Mouse (Mus musculus) intestine, embryonic 16.5 days (tissue): ENCODE results near the gene Ppp2r1b. TPM values are rescaled to one million over a fixed set of nuclear protein-coding genes. Genes with fewer than 3 reads are reported as not detected.

Source experiments
- ATAC-seq: fragments of 200-750 bp; cut with Nextera tagmentation; 2 replicates; pipeline ENCODE4 v1.8.0; 2017; ENCODE audit warnings: moderate TSS enrichment, moderate library complexity
- H3K27ac ChIP-seq: fragments of 300-500 bp; sonication (generic); 2 replicates; pipeline ENCODE4 v1.5.1; 2014; ENCODE audit warnings: mild to moderate bottlenecking, low read length
- H3K27me3 ChIP-seq: fragments of 300-500 bp; sonication (generic); replicated peaks from 2 replicates; pipeline ENCODE4 v1.6.1; 2014; ENCODE audit warnings: low read length, control low read depth, mixed read lengths; ENCODE audit not compliant: control insufficient read depth, insufficient read depth
- H3K36me3 ChIP-seq: fragments of 300-500 bp; sonication (generic); 2 replicates; pipeline ENCODE4 v1.6.1; 2014; ENCODE audit warnings: low read length, control low read depth; ENCODE audit not compliant: control insufficient read depth, insufficient read depth
- H3K4me1 ChIP-seq: fragments of 300-500 bp; sonication (generic); 2 replicates; pipeline ENCODE4 v1.6.1; 2014; ENCODE audit warnings: low read length, control low read depth, mixed read lengths; ENCODE audit not compliant: control insufficient read depth, insufficient read depth
- H3K4me2 ChIP-seq: fragments of 300-500 bp; sonication (generic); 2 replicates; pipeline ENCODE4 v1.6.1; 2014; ENCODE audit warnings: low read depth, low read length, control low read depth
- H3K4me3 ChIP-seq: fragments of 300-500 bp; sonication (generic); 2 replicates; pipeline ENCODE4 v1.5.1; 2014; ENCODE audit warnings: mild to moderate bottlenecking, low read length
- H3K9ac ChIP-seq: fragments of 300-500 bp; sonication (generic); 2 replicates; pipeline ENCODE4 v1.6.1; 2014; ENCODE audit warnings: low read depth, low read length
- H3K9me3 ChIP-seq: fragments of 300-500 bp; sonication (generic); 2 replicates; pipeline ENCODE4 v1.6.1; 2016; ENCODE audit warnings: low read length, control low read depth; ENCODE audit not compliant: control insufficient read depth
- WGBS: fragments of 180-500 bp; shearing (Covaris S2); extraction: QIAGEN DNeasy Blood & Tissue Kit; methylation state at CpG from one replicate; pipeline ENCODE4 v1.1.7; 2014; 5-methylcytosine and 5-hydroxymethylcytosine counted together
- polyA plus RNA-seq: library from polyadenylated mRNA; unstranded; fragments of >200 nt; fragmentation: Nextera tagmentation; extraction: Ambion mirVana; gene quantifications from 2 replicates; pipeline ENCODE4 v1.2.1, GENCODE M21; 2015

The Ppp2r1b gene
- polyA plus RNA-seq, 1 experiment from 2014 or later: 63.9 TPM

DNA sequence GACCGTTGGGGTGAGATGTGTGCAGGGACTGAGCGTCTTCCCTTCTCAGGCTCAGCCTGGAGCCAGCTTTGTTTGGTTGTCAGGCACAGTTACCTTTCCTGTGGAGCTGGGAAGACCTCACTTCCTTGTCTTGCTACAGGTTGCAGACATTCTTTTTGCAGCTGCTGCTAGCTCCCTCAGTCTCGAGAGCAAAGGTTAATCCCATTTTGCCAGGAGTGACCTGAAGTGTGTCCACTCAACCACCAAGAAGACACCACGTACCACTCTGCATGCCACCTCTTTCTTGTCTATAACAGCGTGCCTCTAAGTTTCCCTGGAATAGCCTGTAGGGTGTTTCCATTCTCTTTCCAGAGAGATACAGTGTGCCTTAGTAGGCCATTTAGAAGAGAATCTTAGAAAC lies 3.7 kb downstream of the Ppp2r1b start:
- Histone ChIP-seq H3K27me3 (no peaks in the 10 kb centered on the region), H3K9me3 (no peaks in the 10 kb centered on the region), H3K27ac (peak overlapping the region; percentile 76), H3K9ac (no peak overlapping the region), H3K4me1 (peaks cover 13% of the 10 kb centered on the region), H3K4me2 (peak overlapping the region; percentile 46), H3K4me3 (peak overlapping the region; percentile 28; the same call in 1 of the 2 replicates), H3K36me3 (no peaks in the 10 kb centered on the region)
- peak; percentile 20 for ATAC-seq
- 58% methylated on average over 5 of the region's 5 CpGs for WGBS

DNA sequence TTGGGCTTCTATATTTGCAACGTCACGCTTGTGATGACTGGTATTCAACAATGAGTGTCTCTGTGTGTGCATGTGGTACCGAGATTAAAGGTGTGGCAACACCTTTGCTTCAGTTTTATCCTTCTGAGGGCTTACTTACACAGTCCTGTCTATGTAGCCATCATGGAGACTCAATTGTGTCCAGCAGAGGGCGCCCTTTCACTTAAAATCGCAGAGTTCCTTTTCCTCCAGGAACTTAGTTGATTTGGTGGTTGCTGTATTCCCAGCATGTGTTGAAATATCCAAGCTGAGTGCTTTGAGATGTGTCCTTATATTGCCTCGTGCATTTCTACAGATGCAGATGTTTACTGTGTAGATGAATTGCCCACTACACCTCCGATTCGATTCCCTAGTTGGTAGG lies 4.1 kb downstream of the Ppp2r1b start:
- no peaks in the 10 kb centered on the region for H3K27me3 ChIP-seq
- H3K4me3 ChIP-seq: no peak overlapping the region
- peak overlapping the region; percentile 80 for H3K27ac ChIP-seq
- no peaks in the 10 kb centered on the region for H3K36me3 ChIP-seq
- peak overlapping the region; percentile 46 for H3K4me2 ChIP-seq
- H3K9me3 ChIP-seq: no peaks in the 10 kb centered on the region
- 16% methylated on average over 8 of the region's 8 CpGs for WGBS
- peak; percentile 69 for ATAC-seq
- H3K4me1 ChIP-seq: peaks cover 13% of the 10 kb centered on the region
- no peak overlapping the region for H3K9ac ChIP-seq

GRCm38 (mm10) chr9:50849755-50850154 lies 4.7 kb downstream of the Ppp2r1b start:
- peak overlapping the region; percentile 80 for H3K27ac ChIP-seq

GRCm38 (mm10) chr9:50850271-50850670 lies 5.2 kb downstream of the Ppp2r1b start:
- Histone ChIP-seq H3K4me2 (peak overlapping the region; percentile 39), H3K36me3 (no peaks in the 10 kb centered on the region), H3K4me3 (peak overlapping the region; percentile 4; the same call in 1 of the 2 replicates), H3K27ac (peak overlapping the region; percentile 80), H3K27me3 (no peaks in the 10 kb centered on the region), H3K9ac (peak overlapping the region; percentile 32; the same call in 1 of the 2 replicates), H3K9me3 (no peaks in the 10 kb centered on the region), H3K4me1 (peaks cover 17% of the 10 kb centered on the region)
- 17% methylated on average over 11 of the region's 11 CpGs for WGBS
- no peak for ATAC-seq

More at GRCm38 (mm10) chr9:50849755-50850154, 4.7 kb downstream of the Ppp2r1b start:
- Histone ChIP-seq H3K9ac (peak overlapping the region; percentile 32; the same call in 1 of the 2 replicates), H3K4me1 (peaks cover 17% of the 10 kb centered on the region), H3K27me3 (no peaks in the 10 kb centered on the region), H3K4me2 (peak overlapping the region; percentile 39), H3K9me3 (no peaks in the 10 kb centered on the region), H3K36me3 (no peaks in the 10 kb centered on the region), H3K4me3 (no peak overlapping the region)
- WGBS: 53% methylated on average over 9 of the region's 9 CpGs
- peak; percentile 48 for ATAC-seq

DNA sequence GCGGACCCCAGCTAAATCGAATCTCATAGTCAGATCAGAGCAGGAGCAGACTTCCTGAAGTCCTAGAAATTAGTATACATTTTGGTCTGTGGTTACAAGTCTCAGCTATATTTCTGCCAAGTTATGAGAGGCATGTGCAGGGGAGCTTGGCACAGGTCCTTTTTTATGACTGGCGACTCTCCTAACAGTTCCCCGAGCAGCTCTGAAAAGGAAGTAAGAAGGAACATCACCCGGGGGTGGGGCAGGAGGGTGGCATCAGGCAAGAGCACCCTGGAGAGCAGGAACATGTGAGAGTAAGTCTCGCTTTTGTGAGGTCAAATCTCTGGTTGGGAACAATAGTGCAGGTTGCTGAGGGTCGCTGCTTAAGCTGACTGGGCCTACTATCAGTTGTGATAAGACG lies 5.6 kb downstream of the Ppp2r1b start:
- Histone ChIP-seq H3K4me3 (no peak overlapping the region), H3K9ac (peak overlapping the region; percentile 32; the same call in 1 of the 2 replicates)

GRCm38 (mm10) chr9:50852634-50853349 lies 7.7 kb downstream of the Ppp2r1b start:
- H3K9me3 ChIP-seq: no peaks in the 10 kb centered on the region
- no peaks in the 10 kb centered on the region for H3K36me3 ChIP-seq
- no peak overlapping the region for H3K4me2 ChIP-seq
- WGBS: 71% methylated on average over 17 of the region's 17 CpGs
- H3K27me3 ChIP-seq: no peaks in the 10 kb centered on the region
- no peak overlapping the region for H3K4me3 ChIP-seq
- H3K27ac ChIP-seq: no peak overlapping the region
- no peak for ATAC-seq
- peaks cover 23% of the 10 kb centered on the region for H3K4me1 ChIP-seq
- 0 out of 2 replicates have a peak overlapping the region, but pooled peaks have one; percentile 11 for H3K9ac ChIP-seq

More for the DNA sequence above, 5.6 kb downstream of the Ppp2r1b start:
- no peaks in the 10 kb centered on the region for H3K9me3 ChIP-seq
- no peaks in the 10 kb centered on the region for H3K27me3 ChIP-seq
- H3K4me1 ChIP-seq: peaks cover 17% of the 10 kb centered on the region
- peak overlapping the region; percentile 39 for H3K4me2 ChIP-seq
- no peak for ATAC-seq
- H3K27ac ChIP-seq: peak overlapping the region; percentile 80
- H3K36me3 ChIP-seq: no peaks in the 10 kb centered on the region
- 35% methylated on average over 8 of the region's 8 CpGs for WGBS

- WGBS: 61% methylated on average over 8 of the region's 8 CpGs
- Histone ChIP-seq H3K4me3 (no peak overlapping the region), H3K36me3 (0 out of 2 replicates have a peak, but pooled peaks cover 3% of the 10 kb centered on the region), H3K4me1 (peaks cover 28% of the 10 kb centered on the region), H3K27me3 (no peaks in the 10 kb centered on the region), H3K27ac (peak overlapping the region; percentile 43), H3K4me2 (no peak overlapping the region), H3K9ac (no peak overlapping the region), H3K9me3 (no peaks in the 10 kb centered on the region)
- ATAC-seq: peak; percentile 20; the same call in 1 of the 2 replicates
These were observed 9.3 kb downstream of the Ppp2r1b start for GRCm38 (mm10) chr9:50854376-50854775.

DNA sequence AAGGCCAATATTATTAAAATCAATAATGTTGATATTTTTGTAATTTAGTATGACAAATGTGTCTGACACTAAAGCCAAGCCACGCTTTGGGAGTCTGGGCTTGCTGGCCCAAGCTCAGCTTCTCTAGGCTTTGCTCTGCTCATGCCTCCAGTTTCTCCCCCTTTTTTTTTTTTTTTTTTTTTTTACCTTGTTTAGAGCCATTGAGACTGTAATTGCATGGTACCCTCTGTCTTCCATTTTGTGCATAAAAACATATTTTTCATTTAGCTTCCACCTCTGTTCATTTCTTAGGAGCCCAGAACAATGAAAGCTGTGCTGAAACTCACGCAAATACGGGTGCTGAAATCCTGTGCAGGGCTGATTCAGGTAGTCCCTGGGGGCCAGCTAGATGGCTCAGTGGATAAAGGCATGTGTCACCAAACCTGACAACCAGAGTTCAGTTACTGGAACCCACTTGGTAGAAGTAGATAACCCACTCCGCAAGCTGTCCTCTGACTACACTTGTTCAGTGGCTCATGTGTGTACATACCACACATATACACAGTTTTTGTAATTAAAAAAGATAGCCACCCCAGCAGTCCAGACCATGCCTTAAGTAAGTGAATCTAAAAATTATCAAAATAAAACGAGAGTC lies 10.1 kb downstream of the Ppp2r1b start:
- Histone ChIP-seq H3K9ac (no peak overlapping the region), H3K27me3 (no peaks in the 10 kb centered on the region), H3K27ac (no peak overlapping the region), H3K4me2 (no peak overlapping the region), H3K9me3 (no peaks in the 10 kb centered on the region), H3K4me3 (no peak overlapping the region), H3K36me3 (0 out of 2 replicates have a peak, but pooled peaks cover 3% of the 10 kb centered on the region), H3K4me1 (peaks cover 24% of the 10 kb centered on the region)
- no peak for ATAC-seq
- 88% methylated on average over 5 of the region's 5 CpGs for WGBS

DNA sequence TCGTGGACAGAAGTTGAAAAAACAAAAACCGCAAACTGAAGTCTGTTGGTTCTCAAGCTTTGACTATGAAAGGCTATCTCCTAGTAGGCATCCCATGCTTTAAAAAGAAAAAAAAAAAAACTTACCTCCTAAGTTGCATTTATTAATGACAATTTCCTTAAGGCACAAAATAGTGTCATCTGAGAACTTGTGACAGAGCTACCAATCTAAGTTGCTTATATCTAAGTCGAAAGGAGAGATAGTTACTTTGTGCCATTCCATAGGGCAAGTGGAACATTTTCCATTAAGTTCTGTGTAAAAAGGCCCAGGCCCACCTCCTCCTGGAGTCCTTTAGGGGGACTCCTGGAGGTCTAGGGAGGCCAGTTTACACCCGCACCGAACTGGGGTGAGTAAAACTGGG lies 10.7 kb downstream of the Ppp2r1b start:
- Histone ChIP-seq H3K27me3 (no peaks in the 10 kb centered on the region), H3K36me3 (0 out of 2 replicates have a peak, but pooled peaks cover 3% of the 10 kb centered on the region), H3K4me2 (peak overlapping the region; percentile 82), H3K27ac (peak overlapping the region; percentile 82), H3K9me3 (no peaks in the 10 kb centered on the region), H3K4me1 (peaks cover 19% of the 10 kb centered on the region), H3K9ac (no peak overlapping the region), H3K4me3 (no peak overlapping the region)
- WGBS: 67% methylated on average over 5 of the region's 5 CpGs
- ATAC-seq: no peak
